Mouse (Mus musculus) liver, postnatal 0 days (tissue): ENCODE measurements around the gene Slc9a6.

Source experiments
- CTCF ChIP-seq: sonication (generic); IDR thresholded peaks from 2 replicates; pipeline ENCODE4 v1.5.1; 2016; ENCODE audit warnings: antibody characterized with exemption, low read depth
- EP300 ChIP-seq: IDR thresholded peaks from 2 replicates; pipeline ENCODE4 v1.6.1; 2016; ENCODE audit warnings: antibody characterized with exemption, low read depth, mild to moderate bottlenecking

DNA sequence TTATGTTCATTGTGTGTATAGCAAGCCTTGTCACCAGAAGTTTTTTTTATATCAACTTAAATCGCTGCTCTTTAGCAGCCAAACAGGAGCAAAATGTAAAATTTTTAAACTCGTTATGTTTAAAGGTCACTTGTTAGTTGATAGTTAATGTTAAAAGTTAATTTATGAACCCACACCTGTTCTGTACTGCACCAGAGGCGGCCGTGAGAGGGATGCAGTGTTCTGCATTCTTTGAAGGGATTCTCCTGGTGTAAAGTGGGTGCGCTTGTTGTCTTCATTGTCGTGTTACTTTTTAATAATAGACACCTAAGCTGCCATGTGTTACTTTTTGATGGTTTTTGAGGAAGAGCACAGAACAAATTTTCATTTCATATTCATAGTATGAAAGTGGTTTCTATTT, 52.8 kb downstream of the Slc9a6 start:
- TF ChIP-seq CTCF, result no peak
- TF ChIP-seq EP300, result no peak
